Mouse (Mus musculus) A20 (cell line): Measurements from ENCODE around the gene Brip1.

ENCODE experiments used
- DNase-seq: peaks from one replicate; pipeline ENCODE4 v3.0.0-alpha.2; 2011; ENCODE audit warnings: low read depth, low spot score

The Brip1 gene

DNA sequence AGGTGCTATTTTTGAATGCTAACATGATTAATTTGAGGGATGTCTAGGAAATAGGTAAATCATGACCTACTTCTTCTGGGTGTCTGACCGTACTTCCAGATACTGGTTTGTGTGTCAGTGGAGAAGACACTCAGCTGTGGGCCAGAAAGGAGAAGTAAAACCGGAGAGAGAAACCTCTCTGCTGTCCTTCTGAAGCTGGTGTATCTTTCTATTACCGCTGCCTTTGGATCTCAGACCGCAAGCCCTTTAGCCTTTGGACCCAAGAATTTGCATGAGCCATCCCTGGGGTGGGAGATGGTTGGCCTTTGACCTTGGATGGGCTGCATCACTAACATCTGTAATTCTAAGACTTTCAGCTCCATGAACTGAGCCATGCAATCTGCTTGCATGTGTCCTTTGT is 93.7 kb downstream of the Brip1 start:
- DNase-seq = peak; percentile 78

DNA sequence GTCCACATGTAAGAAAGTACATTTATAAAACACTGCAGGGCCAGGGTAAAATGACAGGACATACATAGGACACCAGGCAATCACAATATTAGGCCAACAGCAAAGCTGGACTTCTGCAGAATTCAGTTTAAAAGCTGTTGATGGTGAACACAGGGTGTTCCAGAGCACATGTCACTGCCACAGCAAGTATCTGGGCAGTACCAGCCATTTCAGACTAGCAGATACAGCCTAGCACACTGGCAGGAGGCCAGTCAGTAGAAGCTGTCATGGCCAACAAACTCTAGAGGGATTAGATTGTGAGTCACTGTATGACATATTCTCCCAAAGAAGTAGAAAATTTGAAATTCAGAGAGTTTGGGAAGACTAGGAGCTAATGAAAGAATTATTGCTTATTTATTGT is 94.4 kb downstream of the Brip1 start:
- DNase-seq = no peak

DNA sequence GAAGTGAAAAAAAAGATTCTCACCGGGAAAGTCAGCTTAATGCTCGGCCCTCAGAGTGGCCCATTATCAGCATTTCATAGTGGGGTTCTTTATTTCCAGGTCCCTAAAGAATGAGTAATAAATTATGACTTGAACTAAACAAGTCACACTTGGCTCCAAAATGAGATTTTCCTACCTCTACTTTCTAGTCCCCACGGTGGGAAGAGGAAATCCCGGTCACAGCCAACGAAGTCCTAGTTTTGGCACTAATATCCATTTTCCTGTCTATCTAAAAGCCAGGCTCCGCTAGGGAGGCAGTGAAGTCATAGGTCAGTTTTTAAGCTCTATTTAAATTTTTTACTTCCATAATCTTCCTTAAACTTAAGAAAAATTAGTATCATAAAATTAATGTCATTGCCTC is 99.8 kb downstream of the Brip1 start:
- no peak for DNase-seq

DNA sequence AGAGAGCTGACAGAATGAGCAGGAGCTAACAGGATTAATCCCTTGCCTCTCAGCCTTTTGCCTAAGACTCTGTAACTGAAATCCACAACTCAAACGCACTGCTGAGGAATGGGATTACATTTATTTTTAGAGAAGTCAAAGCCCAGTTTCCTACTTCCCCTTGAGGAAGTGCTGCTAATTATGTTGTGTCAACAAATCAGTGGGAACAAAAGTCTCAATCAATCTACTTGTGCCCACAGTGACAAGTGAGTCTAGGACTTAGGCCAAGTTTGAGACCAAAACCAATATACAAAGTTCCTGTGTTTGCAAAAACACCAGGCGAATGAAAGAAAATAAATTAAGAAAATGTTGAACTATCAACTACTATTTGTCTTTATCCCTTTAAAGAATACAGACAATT is 101.7 kb downstream of the Brip1 start:
- DNase-seq = no peak

DNA sequence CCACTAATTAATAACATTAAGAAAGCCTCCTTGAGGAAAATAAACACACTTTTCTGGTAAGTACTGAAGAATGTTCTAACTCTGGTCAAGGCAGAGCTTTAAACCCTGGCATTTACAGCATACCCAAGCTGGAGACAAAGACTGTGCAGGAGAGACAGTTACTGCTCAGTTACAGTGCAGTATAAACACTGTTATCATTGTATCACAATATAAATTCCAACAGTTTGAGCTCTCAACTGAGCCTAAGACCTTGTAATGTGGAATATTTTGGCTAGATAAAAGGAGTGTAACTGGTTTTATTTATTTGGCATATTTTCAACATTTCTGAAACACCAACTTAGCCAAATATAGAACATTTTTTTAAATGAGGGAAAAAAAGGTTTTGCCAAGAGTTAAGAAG is 112.2 kb downstream of the Brip1 start:
- no peak for DNase-seq

DNA sequence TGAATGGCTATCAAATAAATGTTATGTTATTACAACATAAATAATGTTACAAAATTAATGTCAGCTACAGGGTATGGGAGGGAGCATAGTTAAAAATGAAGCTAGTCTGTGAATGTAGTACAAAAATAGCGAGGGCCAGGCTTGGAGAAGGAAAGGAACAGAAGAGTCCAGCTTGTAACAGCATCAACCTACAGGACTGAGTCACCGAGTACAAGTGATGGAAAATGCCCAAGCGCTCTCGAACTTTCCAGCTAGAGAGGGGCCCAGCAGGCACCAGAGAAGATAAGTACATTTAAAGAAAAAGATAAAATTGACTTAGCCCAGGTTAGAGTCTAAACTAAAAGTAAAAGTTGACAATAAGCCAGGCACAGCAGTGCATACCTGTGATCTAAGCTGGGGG is 116.5 kb downstream of the Brip1 start:
- DNase-seq = no peak

DNA sequence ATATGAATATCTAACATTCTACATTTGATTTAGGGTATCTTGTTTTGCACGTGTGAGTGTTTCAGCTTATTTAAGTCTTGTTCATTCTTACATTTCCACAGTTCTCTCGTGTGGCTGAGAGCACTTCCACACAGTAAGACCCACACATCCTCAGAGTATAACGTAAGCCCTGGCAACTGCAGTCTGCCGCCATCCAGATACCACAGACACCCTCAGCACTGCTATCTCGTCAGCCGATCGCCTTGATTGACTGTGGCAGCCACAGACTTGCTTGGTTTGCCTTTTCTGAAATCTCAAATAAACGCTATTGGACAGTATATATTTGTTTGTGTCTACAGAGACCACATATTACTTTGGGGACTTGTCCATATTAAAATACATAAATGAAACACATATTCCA is 123.0 kb downstream of the Brip1 start:
- DNase-seq = no peak

DNA sequence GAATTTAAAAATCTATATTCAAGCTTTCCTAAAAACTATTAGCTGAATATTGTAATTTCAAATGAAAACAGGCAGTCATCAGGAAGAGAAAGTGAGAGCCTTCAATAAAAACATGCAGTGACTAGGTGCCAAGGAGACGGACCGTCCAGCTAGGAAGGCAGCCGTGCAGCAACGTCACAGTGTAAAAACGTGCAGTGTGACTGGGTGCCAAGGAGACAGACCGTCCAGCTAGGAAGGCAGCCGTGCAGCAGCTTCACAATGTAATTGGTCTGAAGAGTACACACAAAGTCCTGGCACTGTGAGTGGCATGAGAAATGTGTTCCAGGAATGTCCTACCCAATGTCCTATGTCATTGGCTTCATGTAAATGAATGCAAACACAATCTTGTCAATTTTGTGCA is 124.0 kb downstream of the Brip1 start:
- DNase-seq = no peak

DNA sequence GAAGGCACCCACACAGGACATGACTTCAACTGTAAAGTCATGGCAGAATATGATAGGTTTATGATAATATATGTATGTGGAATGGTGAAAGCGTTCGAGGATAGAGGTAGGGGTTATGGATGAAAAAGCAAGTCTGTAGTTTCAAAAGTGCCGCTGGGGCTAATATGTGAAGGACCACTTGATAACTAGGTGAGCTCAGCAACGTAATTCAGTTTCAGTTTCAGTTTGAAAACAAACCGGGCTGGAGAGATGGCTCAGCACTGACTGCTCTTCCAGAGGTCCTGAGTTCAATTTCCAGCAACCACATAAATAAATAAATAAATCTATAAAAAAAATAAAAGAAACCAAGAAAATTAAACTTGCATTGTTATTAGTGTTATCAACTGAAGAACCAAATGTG is 124.6 kb downstream of the Brip1 start:
- DNase-seq = peak; percentile 35

DNA sequence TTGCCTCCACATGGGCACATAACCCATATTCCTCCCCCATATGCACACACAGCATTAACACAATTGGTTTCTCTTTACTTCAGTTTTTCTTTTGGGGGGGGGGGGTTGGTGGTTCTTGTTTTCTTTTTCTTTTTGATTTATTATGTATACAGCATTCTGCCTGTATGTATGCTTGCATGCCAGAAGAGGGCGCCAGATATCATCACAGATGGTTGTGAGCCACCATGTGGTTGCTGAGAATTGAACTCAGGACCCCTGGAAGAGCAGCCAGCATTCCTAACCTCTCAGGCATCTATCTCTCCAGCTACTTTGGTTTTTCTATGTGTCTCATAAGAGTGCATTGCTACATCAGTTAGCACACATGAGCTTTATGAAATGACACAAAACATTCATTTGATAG is 125.6 kb downstream of the Brip1 start:
- DNase-seq = peak; percentile 35

DNA sequence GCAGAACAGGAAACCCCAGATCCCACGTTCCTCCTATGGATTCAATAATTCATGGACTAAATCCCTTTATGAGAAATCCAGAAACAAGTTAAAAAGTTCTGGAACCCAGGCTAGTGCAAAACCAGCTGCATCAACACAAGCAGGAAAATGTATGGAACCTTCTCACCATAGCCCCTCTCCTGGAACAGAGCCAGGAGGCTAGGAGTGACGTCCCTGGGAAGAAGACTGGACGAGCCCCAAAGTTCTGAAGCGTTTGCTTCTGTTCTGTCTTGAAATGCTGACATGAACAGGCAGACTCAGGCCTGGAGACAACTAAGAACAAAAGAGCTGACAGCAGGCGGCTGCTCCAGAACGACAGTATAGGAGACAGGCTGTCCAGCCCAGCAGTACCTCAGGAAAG is 132.3 kb downstream of the Brip1 start:
- DNase-seq = no peak

DNA sequence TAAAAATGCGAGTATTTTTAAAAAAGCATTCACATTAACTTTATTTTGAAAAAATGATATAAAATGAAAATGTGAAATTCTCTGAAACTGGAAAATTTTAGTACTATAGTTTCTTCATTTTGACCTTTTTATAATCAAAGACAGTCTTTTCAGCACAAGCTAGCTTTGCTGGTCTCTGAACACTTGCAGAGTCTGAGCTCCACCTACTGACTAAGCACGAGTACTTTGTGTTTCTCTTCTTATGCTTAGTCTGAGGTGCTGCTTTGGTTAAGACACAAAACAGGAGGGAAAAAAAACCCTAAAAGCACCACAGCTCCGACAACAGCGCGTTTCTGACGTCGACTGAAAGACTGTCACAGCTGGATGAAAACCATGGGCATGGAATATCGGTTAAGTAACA is 133.8 kb downstream of the Brip1 start:
- DNase-seq = peak; percentile 41

DNA sequence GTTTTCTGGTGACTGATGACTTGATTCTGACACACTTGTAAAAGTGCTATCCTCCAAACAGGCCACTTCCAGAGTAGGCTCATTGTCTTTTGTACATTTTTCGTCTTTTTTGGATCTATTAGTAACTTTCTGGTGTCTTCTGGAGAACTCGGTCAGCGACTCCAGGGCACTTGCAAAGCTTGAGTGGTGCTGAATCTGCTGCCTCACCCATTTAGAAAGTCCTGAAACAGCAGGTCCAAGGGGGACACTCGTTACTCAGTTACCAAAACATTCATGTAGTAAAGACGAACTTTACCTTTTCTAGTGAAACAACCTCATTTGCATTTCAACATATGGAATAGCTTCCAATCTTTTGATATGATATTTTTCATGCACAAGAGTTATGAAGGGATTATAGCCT is 136.1 kb downstream of the Brip1 start:
- DNase-seq = no peak

DNA sequence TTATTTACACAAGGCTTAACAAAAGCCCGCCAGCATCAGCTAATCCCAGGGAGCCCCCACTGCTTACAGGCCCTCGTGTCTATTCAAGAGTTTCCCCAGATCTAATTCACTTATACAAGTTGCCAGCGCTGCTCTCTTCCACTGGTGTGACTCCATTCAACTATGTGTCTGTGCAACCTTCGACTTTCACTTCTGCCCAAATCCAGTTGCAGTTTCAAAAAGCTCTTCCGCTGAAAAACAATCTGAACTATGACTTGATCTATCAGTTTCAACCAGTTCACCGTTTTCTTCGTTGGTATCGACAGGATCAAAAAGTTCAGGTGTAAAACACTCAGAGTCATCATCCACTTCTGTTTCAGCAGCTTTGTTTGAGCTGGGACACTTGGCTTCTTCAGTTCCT is 139.8 kb downstream of the Brip1 start:
- peak; percentile 85 for DNase-seq

DNA sequence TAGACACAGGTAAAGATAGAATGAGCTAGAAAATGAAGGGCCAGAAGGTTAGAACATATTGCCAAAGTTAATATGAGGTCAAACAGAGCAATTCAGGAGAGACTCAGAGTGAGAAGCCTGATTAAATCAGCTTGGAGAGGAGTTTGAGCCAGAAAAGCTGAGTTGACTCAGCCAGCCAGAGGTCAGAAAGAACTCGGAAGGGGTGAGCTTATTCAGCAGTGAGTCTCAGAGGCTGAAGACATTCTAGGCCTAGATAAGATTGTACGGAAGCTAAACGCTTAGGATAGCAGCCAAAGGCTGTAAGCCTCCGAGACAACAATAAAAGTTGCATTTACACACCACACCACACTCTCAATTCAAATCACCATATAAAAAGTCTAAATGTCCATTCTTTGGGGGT is 141.9 kb downstream of the Brip1 start:
- no peak for DNase-seq

DNA sequence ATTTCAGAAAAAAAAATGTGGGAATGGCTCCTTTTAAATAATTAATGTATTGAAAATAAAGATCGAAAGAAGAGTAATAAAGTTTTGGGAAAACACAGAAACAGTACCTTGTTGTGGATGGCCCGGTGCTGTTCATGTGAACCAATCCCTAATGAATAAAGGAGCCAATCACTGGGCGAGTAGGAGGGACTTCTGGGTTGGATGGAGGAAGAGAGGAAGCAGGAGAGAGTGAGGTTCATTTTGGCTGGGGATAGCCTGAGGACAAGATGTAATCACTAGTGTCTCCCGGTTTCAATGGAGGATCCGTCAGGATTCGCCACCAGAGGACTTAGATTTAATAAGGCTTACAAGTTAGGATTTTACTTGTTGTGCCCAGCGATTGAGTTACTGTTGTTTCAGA is 145.2 kb downstream of the Brip1 start:
- DNase-seq = no peak

DNA sequence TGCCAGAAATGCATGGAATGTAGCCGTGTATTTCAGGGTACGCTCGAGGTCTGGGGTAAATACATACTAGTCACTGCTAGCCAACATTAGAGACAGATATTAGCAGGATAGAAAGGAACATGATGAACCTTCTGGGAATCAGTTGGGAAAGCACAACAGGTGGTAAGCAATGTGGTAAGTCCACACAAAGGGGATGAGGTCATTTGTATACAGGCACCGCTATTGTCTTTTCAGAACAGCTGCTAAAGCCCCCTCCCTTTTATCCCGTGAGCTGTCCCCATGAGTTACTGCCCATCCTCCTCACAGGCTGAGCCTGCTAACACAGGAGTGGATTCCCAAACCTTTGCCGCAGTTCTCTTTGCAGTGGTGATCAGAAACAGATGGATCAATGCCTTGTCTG is 149.6 kb downstream of the Brip1 start:
- no peak for DNase-seq

DNA sequence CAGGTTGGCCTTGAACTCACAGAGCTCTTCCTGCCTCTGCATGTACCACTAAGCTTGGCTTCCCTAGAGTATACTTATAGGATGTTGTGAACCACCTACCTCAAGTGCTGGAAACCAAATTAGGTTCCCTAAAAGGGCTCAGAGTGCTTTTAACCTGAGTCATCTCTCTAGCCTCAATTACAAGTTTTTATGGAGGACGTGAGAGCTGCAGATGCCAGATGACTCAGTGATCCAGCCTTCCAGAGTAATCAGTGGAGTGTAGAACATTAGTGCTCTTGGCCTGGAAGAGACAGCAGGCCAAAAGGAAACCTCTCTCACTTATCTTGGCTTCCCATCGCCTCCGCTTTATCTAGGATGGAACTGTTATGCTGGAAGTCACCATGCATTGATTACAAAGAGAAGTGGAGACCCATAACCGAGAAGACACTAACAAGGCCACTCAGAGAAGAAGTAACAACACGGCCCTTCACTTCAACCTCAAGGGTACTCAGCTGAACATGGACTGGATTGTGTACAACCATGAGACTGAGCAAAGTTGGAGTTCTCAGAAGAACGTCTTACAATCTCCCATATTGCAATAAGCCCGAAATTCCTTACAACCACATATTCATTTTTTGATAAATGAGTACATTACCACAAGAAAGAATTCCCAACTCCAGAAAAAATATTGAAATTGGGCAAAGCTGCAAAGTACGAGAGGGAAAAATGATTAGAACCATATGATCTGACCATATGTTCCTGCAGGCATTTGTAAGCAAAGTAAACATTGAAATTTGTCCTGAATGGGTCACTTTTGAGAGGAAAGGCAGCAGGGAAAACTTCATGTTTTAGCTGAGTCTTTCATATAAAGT is 150.3 kb downstream of the Brip1 start:
- no peak for DNase-seq

DNA sequence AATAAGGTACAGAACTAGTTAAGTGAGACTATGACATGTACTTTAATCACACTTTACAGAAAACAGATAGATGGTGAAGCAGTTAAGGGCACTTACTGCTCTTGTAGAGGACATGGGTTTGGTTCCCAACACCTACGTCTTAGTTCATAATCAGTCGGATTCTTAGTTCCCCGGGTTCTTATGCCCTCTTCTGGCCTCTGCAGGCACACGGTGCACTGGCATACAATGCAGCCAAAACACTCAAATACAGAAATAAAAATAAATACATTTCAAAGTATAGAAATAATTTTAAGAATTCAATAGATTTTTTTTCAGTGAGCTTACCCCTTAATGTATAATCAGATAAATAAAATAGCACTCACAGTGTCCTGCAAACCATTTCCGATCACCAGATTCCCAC is 161.0 kb downstream of the Brip1 start:
- no peak for DNase-seq

DNA sequence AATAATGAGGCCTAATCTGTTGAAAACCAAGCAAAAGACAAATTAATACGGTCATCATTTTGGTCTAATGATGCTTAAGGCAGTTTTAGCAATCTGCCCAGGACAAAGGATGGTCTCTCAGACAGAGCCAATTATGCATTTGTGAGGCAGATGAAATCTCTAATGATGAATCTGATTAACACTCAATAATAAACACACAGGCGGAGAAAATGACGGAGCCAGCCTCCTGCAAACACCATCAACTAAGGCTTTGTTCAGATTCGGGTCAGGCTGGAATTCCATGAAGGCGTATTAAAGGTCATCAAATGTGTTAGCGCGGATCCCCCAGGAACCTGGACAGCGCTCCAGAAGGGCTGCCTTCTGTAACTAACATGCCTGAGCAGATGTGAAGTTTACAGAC is 161.6 kb downstream of the Brip1 start:
- DNase-seq = no peak

DNA sequence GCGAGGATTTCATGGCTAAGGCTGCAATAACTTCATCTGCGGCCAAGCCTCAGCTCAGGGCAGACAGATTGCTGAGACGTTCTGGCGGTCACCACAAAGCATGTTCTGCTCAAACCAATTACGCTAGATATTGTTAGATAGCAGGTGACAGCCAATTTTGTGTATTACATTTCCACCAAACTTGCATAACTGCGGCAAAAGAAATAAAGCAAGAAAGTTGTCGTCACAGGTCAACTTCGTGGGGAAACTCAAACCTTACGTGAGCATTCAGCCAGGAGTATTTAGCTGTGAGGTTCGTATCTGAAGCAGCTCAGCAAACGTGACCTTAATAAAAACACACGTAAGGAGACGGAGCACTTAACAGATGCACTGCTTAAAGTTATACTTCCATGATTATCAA is 162.3 kb downstream of the Brip1 start:
- no peak for DNase-seq

DNA sequence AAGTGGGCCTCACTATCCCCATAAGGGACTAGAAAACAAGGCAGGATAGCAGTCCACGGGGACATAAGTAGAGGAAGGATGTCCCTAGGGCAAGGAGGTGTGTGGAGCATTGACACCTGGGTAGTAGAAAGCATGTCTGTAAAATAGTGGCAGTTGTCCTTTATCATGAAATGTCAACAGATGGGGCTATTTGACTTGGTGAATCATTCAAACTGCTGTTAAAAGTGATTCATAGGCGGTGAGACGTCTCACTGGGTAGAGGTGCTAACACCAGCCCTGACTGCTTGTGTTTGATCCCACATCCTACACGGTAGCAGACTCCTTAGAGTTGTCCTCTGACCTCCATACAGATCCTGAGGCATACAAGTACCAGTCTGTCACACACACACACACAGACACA is 168.1 kb downstream of the Brip1 start:
- DNase-seq = peak; percentile 44

DNA sequence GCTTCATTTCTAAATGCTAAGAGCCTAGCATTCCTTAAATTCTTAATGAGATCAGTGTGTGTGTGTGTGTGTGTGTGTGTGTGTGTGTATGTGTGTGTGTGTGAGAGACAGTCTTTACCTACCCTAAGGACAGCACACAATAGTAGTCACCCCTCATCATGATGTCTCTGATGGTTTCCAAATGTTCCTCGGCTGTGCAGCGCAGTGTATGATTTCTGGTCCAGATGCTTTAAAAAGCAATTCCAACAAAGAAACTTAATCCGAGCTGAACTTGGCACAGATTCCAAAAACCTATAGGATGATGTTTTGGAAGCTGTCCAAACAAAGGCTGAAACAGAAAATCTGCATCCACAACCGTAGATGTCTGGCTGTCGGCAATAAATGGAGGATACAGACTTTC is 173.0 kb downstream of the Brip1 start:
- no peak for DNase-seq
